Mouse (Mus musculus) ZHBTc4 (cell line): ENCODE results near the gene Cdc6.

ENCODE experiments used
- DNase-seq: peaks from one replicate; pipeline ENCODE4 v3.0.0-alpha.2; 2011; ENCODE audit warnings: low read depth, low spot score

Gene Cdc6

DNA sequence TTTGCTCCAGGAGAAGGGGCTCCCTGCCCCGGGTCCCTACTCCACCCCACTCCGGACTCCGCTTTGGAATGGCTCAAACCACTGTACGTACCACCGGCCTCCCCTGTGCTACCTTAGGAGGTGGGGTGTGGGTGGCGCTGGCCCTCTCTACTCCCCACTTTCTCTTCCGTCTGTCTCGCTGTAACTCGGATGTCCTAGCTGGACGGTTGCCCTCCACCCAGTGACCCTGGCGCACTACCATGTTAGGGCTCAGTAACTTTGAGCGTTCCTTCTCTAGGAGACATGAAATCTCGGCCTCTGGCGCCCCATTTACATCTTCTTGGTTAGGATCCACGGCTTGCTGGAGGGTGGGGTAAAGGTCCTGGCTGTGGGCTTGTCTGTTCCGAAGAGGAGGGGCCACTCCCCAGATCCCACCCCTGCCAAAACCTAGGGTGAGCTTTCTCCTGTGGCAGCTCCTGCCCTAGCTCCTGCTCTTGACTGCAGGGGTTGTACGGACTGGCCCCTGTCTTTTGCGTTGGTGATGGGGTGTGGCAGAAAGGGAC lies 53.5 kb downstream of the Cdc6 start:
- peak; percentile 43 for DNase-seq

DNA sequence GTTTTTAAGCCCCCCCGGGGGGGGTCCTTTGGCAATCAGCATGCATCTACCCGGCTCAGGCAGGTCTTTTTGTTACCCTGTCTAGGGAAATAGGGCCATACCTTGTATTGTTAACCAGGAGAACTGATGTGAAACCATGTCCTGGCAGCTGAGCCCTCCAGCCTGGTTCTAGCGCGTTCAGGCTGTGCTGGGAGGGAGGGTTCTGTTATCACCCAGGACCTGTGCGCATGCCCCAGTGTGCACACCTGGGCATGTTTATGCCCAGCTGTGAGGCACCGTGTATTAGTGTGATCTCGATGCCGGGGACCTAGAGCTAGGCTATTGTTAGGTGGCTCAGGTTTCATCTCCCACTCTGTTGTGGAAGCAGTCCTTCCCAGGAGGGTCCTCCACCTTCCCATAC lies 54.2 kb downstream of the Cdc6 start:
- no peak for DNase-seq

DNA sequence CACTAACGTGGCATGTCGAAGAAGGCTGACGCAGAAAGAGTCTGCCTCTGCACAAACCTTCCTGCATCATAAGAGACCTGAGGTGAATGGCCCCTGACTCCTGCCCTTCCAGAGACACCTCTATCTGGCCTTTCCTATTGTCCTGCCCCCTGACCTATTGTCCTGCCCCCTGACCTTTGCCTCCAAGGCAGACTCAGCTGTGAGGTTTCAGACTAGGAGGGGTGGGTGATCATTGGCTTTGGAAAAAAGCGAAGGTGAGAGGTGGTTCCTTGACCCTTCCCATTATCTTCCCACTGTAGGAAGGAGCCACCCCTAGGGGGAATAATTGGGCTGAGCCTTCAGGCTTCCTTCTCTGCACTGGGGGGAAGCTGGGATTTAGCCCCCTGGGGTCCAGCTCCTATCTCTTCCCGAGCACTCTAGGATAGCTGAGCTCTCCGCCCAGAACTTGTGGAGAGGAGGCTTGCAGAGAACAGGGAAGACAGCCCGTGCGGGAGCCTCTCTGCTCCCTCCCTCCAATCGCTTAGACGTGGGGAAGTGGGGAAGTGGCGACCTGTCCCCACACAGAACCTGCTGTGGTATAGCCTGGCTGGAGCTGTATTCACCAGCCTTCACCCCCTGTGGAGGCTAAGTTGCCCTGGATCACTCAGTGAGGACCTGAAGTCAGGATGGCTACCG lies 55.0 kb downstream of the Cdc6 start:
- DNase-seq = peak; percentile 57

DNA sequence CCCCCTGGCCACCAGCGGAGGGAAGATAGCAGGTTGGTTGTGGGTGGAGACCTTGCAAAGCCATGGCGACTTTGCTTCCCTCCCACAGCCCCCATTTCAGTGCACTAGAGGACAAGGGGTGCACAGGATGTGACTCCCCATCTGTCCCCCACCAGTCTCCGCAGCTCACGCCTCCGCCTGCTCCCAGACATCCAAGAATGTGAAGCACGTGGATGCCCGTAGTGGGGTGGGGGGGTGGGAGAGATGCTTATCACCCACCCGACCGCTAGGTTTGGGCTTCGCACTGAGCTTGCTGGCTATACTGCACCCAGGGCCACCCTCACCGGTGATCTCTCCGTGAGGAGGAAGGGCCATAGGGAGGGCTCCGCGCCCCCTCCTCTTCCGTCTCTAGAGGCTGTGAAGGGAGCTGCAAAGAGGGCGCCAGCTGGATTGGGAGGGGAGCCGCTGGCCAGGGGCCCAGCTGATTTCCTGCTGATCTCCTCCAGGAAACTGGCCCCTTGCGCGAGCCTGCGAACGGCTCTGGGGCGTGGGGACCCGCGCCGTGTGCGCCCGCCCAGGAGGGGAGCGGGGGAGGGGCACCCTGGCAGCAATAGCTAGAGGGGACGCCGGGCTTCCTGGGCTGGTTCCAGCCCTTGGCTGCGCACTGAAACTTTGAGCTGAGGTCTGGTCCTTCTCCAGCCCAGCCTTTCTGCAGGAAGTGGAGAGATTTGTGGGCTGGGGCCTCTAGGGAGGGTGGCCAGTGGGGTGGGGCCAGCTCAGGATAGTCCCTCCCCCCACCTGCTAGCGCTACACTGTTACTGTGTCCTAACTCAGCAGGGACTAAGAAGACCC lies 55.8 kb downstream of the Cdc6 start:
- peak; percentile 81 for DNase-seq

DNA sequence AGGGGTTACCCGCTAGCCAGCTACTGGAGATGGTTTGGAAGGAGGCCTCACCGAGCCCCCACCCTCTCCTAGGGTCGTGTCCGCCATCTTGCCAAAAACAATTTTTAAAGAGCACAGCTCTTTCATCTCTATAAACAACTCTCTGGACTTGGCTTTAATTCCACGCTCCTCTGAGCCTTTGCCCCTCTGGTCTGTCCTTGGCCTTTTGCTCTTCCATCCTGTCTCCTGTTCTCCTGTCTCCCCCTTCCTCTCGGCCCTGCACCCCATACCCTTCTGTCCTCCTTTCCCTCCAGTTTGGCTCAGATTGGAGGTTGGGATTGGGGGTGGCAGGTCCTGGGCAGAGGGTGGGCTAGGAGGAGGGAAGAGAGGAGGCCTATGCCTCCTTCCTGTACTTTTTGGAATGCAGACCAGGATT lies 56.6 kb downstream of the Cdc6 start:
- DNase-seq = no peak

DNA sequence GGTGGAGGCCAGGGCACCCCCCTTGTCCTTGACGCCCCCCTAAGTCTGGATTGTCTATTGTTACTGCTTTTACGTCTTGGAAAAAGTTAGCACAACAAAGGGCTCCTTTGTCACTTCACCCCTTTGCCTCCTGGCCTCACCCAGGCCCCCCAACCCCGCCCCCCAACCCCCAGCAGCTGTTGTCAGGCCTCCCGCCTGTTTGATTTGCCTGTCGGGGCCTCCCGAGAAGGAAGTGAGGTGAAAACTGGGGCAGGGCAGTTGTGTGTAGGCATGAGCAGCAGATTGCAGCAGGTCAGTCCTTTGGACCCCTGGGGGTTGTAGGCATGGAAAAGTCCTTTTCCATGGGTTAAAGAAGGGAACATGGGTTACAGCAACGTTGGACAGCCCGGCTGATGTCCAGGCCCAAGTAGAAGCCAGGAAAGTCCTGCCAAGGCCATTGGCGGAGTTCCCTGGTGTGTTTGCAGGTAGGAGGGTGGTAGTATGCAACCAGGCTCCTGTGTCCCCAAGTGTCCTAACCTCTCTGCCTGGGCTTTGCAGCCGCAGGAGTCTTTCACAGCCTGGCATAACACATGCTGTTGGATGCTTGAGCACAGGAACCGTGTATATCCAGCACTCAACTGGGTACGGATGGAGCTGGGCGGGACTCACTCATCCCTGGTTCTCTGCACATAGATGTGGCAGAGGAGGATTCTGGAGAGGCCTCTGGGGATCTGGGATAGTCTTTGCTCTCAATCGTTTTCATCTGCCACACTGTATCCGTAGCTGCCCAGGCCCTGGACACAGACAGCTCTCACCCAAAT lies 57.2 kb downstream of the Cdc6 start:
- no peak for DNase-seq

DNA sequence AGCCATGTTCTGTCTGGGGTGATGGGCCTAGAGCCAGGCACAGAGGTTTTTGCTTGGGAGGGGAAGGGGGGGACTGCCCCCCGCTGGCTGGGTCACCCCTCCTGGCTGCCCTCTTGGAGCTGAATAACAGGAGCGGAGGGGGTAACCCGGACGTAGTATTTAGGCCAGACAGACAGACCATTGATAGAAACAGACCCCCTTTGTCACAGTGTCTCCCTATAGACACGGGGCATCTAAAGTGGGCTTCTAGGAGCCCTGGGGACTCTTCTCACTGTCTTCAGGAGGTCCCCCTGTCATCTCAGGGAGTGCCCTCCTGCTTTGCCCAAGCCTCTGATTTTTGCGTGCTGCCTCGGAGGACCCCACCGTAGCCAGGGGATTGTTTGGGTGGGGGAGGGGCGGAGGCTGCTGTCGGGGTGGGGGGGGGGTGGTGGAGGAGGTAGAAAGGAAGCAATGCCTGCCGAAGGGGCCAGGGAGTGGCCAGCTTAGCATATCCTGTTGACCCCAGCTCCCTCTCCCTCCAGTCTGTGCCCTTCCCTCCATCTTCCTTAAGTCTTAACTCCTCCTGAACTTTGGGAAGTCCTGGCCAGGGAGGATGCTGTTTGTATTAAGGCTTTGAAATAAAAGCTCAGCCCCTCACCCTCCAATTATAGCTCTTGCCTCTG lies 57.9 kb downstream of the Cdc6 start:
- DNase-seq = no peak

DNA sequence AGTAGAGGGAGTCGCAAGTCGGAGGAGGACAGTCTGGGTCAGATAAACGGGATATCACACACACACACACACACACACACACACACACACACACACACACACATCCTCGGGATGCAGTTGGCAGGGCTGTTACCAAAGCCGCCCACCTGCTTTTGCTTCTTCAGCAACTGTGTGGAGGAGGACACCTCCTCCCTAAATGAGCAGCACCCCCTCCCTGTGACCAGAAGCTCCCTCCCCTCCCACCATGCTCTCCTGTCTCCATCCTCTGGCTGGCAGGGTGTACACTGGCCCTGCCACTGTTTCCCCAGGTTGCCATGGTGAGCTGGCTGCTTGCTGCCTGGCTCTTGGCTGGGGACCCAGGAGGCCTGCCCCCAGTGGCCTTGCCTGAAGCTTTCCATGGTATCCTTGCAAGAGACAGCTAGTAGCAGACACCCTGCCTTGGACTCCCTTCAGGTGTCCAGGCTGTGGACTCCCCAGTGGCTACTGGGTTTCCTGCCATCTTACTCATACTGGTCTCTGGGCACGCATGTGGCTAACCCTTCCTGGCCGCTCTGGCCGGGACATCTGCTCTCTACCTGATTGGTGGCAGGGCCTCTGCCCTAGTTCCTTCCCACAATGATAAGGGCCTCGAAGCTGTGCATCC lies 59.0 kb downstream of the Cdc6 start:
- DNase-seq = no peak

DNA sequence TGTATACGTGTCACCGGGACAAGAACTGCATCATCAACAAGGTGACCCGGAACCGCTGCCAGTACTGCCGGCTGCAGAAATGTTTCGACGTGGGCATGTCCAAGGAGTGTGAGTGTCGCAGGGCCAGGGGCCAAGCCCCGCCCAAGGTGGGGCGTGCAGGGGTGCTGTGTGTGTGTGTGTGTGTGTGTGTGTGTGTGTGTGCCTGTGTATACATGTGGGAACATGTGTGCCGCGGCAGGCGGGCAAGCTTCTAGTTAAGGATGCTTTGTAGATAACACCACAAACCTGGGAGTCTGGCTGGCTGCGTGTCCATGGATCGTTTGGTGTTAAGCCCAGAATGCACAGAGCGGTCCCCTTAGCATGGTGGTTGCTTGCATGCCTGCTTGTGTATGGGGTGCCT lies 60.5 kb downstream of the Cdc6 start:
- DNase-seq = no peak

DNA sequence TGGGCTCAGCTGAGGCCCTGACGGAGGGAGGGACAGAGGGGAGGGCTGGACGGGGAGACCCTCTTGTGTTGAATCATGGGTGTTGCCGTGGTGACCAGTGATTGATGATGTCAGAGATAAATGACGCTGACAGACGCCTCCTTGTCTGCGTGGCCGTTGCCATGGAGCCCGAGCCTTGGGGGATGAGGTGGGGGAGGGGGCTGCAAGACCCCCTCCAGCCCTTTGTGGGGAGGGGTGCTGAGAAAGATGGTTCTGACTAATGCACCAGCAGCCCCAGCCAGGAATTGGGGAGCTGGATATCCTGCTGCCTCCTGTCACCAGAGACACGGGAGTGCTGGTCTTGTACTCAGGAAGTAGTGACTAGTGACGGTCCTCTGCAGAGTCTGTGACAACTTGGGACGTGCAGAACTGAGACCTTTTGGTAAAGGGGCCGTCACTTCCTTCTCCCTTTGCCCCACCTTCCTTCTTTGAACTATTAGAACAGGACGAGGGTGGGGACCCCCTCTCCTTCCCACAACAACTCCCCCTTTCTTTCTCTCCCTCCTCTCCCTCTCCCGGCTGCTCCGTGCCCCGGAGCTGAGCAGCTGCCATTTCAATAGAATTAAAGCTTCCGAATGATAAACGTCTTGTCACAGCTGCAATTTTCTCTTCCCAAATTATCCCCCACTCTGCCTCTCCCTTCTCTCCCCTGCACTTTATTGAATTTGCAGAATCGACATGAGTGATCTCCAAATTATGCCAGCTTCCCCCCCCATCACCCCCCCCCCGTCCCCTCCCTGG lies 61.3 kb downstream of the Cdc6 start:
- DNase-seq = no peak

DNA sequence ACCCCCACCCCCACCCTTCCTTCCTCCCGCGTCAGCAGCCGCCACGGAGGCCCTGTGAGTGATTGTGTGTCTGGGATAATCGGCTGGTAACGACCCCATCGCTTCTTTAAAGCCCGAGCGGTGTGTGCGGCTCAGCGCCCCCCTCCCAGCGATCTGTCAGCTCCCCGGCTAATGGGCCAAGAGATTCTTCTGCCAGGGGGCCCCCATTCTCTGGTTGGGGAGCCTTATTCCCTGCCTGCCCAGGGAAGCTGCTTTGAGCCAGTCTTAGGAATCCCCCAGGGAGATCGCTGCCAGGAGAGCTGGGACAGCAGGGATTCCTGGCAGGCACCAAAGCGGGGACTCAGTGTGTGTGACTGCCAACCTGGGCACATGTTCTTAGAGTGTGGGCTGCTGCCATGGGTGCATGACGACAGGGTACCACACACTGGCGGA lies 61.9 kb downstream of the Cdc6 start:
- DNase-seq = no peak

DNA sequence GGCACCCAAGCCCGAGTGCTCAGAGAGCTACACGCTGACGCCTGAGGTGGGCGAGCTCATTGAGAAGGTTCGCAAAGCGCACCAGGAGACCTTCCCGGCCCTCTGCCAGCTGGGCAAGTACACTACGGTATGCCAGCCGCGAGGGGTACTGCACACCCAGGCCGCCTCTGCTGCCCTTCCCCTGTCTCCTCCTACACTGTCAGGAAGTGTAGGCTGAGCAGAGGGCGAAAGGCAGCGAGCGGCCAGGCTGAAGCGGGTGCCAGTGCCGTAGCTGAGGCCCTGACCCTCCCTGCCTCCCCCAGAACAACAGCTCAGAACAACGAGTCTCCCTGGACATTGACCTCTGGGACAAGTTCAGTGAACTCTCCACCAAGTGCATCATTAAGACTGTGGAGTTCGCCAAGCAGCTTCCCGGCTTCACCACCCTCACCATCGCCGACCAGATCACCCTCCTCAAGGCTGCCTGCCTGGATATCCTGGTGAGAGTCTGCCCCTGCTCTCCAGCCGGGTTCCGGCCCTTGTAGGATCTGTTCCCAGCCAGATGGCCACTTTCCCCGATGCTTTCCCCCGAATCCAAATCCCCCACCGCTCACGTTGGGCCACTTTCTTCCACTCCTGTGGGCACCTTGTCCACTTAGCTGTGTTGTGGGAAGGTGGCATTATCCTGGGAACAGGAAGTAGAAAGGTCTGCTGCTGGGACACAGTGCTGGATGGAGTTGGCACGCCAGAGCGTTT lies 62.8 kb downstream of the Cdc6 start:
- DNase-seq = no peak

DNA sequence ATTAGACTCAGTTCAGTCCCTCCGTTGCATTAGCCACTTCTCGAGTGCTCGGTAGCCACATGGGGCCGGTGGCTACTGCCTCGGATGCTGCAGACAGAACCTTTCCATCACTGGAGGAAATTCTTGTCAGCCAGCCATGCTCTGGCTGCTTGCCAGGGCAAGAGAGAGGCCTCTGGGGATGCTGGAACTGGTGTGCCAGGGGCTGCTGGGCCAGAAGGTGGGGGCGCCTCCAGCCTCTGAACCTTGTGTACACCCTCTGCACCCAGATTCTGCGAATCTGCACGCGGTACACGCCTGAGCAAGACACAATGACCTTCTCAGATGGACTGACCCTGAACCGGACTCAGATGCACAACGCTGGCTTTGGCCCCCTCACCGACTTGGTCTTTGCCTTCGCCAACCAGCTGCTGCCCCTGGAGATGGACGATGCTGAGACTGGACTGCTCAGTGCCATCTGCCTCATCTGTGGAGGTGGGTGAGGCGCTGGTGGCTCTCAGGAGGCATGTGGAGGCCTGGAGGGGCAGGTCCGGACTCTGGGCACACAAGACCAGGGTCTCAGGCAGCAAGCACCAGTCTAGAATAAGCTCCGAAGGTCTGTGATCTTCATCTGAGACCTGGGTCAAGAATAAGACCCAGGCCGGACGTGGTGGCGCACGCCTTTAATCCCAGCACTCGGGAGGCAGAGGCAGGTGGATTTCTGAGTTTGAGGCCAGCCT lies 63.9 kb downstream of the Cdc6 start:
- no peak for DNase-seq

DNA sequence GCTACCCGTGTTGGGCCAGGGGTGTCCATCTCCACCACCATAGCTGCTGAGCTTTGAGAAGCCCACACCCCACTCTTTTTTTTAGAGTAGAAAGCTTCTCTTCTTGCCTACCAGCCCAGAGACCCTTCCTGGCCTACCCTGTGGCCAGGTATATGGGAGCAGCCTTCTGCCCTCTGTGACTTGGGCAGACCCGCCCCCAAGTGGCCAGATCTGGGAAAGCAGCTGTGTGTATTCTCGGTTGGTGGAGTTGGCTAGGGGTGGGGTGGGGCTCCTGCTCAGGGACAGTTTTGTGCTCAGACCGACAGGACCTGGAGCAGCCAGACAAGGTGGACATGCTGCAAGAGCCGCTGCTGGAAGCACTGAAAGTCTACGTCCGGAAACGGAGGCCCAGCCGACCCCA lies 64.6 kb downstream of the Cdc6 start:
- DNase-seq = peak; percentile 90

DNA sequence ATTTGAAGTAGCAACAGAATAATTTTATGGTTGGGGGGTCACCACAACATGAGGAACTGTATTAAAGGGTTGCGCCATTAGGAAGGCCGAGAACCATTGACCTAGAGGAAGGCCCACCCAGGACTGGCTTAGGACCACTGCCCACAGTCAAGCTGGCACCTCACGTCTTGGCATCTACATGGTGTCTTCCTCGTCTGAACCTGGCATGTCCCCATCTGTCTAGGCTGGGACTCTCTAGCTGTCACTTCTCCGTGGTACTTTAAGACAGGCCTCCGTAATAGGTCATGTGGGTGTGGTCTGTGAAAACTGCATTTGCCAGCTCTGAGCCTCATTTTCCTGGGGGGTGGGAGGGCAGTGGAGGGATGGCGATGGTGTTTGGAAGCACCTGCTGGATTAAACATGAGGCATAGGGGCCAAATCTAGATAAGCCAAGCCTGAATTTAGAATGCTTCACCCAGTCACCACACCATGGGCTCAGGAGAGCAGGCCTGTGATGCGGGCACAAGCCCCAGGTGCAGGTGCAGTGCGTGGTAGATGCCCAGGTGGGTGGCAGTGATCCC lies 65.3 kb downstream of the Cdc6 start:
- no peak for DNase-seq
